Mouse (Mus musculus) small intestine, adult 2 months (tissue): Measurements from ENCODE around the gene Armh3.

ENCODE experiments used
- CTCF ChIP-seq: fragments of 200-500 bp; IDR thresholded peaks from 2 replicates; pipeline ENCODE4 v1.5.1; 2012; ENCODE audit warnings: low read depth, mild to moderate bottlenecking, control low read depth, inconsistent platforms, low read length, moderate library complexity, mixed read lengths; ENCODE audit not compliant: insufficient replicate concordance, insufficient read length; ENCODE audit errors: extremely low read depth
- POLR2A ChIP-seq: fragments of 200-500 bp; IDR thresholded peaks from 2 replicates; pipeline ENCODE4 v1.6.1; 2012; ENCODE audit warnings: low read depth, mild to moderate bottlenecking, control low read depth, inconsistent platforms, low read length, moderate library complexity

GRCm38 (mm10) chr19:46037243-46037924, 39.1 kb upstream of the Armh3 start:
- no peak for TF ChIP-seq CTCF
- TF ChIP-seq POLR2A, result no peak
